Mouse (Mus musculus): ENCODE results near the gene Gcn1l1. TPM values are rescaled to one million over a fixed set of nuclear protein-coding genes. Genes with fewer than 3 reads are reported as not detected.

Gene Gcn1l1
- total and polyA plus RNA-seq, 3 experiments = 88.2 to 123 (median 93.8) TPM

GRCm38 (mm10) chr5:115656677-115657076 lies 91.6 kb downstream of the Gcn1l1 start:
- TF ChIP-seq CHD1 (IDR thresholded peaks at IDR 0.05; ENCODE audit: low read depth, low read length) = no peak
- no peak for TF ChIP-seq GATA1 (IDR thresholded peaks at IDR 0.05; ENCODE audit: low read depth, low read length)
- no peak for TF ChIP-seq HCFC1 (IDR thresholded peaks at IDR 0.05; ENCODE audit: low read depth, low read length)
- no peak for TF ChIP-seq POLR2AphosphoS5 (IDR thresholded peaks at IDR 0.05; ENCODE audit: borderline replicate concordance, low read depth, low read length)
- TF ChIP-seq RAD21 (IDR thresholded peaks at IDR 0.05; ENCODE audit: low read depth, low read length) = no peak
- TF ChIP-seq MXI1 (IDR thresholded peaks at IDR 0.05; ENCODE audit: low read depth, low read length) = no peak
- no peak for TF ChIP-seq TAL1 (IDR thresholded peaks at IDR 0.05; ENCODE audit: low read length)
- no peak for TF ChIP-seq SIN3A (IDR thresholded peaks at IDR 0.05; ENCODE audit: low read length)
- no peak for TF ChIP-seq TBP (IDR thresholded peaks at IDR 0.05; ENCODE audit: low read depth, low read length)
- Histone ChIP-seq H3K9ac (ENCODE audit: control insufficient read depth, low read depth, low read length, poor library complexity, severe bottlenecking) (no peak overlapping the region), H3K79me2 (ENCODE audit: control insufficient read depth, insufficient read depth, low read length, poor library complexity) (no peaks in the 10 kb centered on the region), H3K9me3 (replicated peaks; ENCODE audit: insufficient read depth, low read length) (no peaks in the 10 kb centered on the region), H3K27me3 (ENCODE audit: control insufficient read depth in 1 of 2, insufficient read depth in 2 of 2, low read length in 2 of 2) (no peaks in the 10 kb centered on the region), H3K4me3 (ENCODE audit: control insufficient read depth in 1 of 2, insufficient read depth in 1 of 2, low read depth in 2 of 2, low read length in 2 of 2) (no peak overlapping the region), H3K36me3 (ENCODE audit: control insufficient read depth in 1 of 2, insufficient read depth in 2 of 2, low read length in 2 of 2) (no peaks in the 10 kb centered on the region; a peak in 1 of 4 replicates), H3K4me1 (ENCODE audit: control insufficient read depth in 1 of 2, insufficient read depth in 2 of 2, low read length in 2 of 2) (peaks cover 2 to 3% of the 10 kb centered on the region in 2 experiments; a peak in 1 of 4 replicates), H3K27ac (ENCODE audit: control insufficient read depth, low read depth, low read length) (no peak overlapping the region)
- DNase-seq (ENCODE audit: low read depth, low spot score) = no peak

GRCm38 (mm10) chr5:115657234-115657633 lies 92.2 kb downstream of the Gcn1l1 start:
- Histone ChIP-seq H3K4me3 (ENCODE audit: control insufficient read depth in 1 of 2, insufficient read depth in 1 of 2, low read depth in 2 of 2, low read length in 2 of 2) (no peak overlapping the region), H3K27ac (ENCODE audit: control insufficient read depth, low read depth, low read length) (no peak overlapping the region), H3K36me3 (ENCODE audit: control insufficient read depth in 1 of 2, insufficient read depth in 2 of 2, low read length in 2 of 2) (no peaks in the 10 kb centered on the region; a peak in 1 of 4 replicates), H3K9ac (ENCODE audit: control insufficient read depth, low read depth, low read length, poor library complexity, severe bottlenecking) (no peak overlapping the region), H3K4me1 (ENCODE audit: control insufficient read depth in 1 of 2, insufficient read depth in 2 of 2, low read length in 2 of 2) (peaks cover 0 to under 1% of the 10 kb centered on the region in 2 experiments; a peak in 1 of 4 replicates), H3K27me3 (ENCODE audit: control insufficient read depth in 1 of 2, insufficient read depth in 2 of 2, low read length in 2 of 2) (no peaks in the 10 kb centered on the region), H3K9me3 (replicated peaks; ENCODE audit: insufficient read depth, low read length) (no peaks in the 10 kb centered on the region), H3K79me2 (ENCODE audit: control insufficient read depth, insufficient read depth, low read length, poor library complexity) (no peaks in the 10 kb centered on the region)
- DNase-seq (ENCODE audit: low read depth, low spot score) = no peak
- TF ChIP-seq TAL1 (IDR thresholded peaks at IDR 0.05; ENCODE audit: low read length) = no peak
- TF ChIP-seq EP300 (IDR thresholded peaks at IDR 0.05; ENCODE audit: low read depth in 1 of 2, low read length in 2 of 2) = no peak
- TF ChIP-seq GABPA (IDR thresholded peaks at IDR 0.05; ENCODE audit: low read depth, low read length) = no peak

GRCm38 (mm10) chr5:115658352-115658751 lies 93.3 kb downstream of the Gcn1l1 start:
- Histone ChIP-seq H3K9ac (ENCODE audit: control insufficient read depth, low read depth, low read length, poor library complexity, severe bottlenecking) (no peak overlapping the region), H3K9me3 (replicated peaks; ENCODE audit: insufficient read depth, low read length) (no peaks in the 10 kb centered on the region), H3K36me3 (ENCODE audit: control insufficient read depth in 1 of 2, insufficient read depth in 2 of 2, low read length in 2 of 2) (no peaks in the 10 kb centered on the region), H3K4me1 (ENCODE audit: control insufficient read depth in 1 of 2, insufficient read depth in 2 of 2, low read length in 2 of 2) (no peaks in the 10 kb centered on the region), H3K4me3 (ENCODE audit: control insufficient read depth in 1 of 2, insufficient read depth in 1 of 2, low read depth in 2 of 2, low read length in 2 of 2) (no peak overlapping the region), H3K27me3 (ENCODE audit: control insufficient read depth in 1 of 2, insufficient read depth in 2 of 2, low read length in 2 of 2) (no peaks in the 10 kb centered on the region), H3K27ac (ENCODE audit: control insufficient read depth, low read depth, low read length) (no peak overlapping the region), H3K79me2 (ENCODE audit: control insufficient read depth, insufficient read depth, low read length, poor library complexity) (no peaks in the 10 kb centered on the region)
- no peak for TF ChIP-seq RAD21 (IDR thresholded peaks at IDR 0.05; ENCODE audit: low read depth, low read length)
- no peak for TF ChIP-seq TAL1 (IDR thresholded peaks at IDR 0.05; ENCODE audit: low read length)
- no peak for TF ChIP-seq SIN3A (IDR thresholded peaks at IDR 0.05; ENCODE audit: low read length)
- no peak for TF ChIP-seq USF1 (IDR thresholded peaks at IDR 0.05; ENCODE audit: low read depth, low read length)
- TF ChIP-seq ZMIZ1 (IDR thresholded peaks at IDR 0.05; ENCODE audit: low read depth, low read length) = no peak
- no peak for TF ChIP-seq GABPA (IDR thresholded peaks at IDR 0.05; ENCODE audit: low read depth, low read length)
- peak; percentile 80 for TF ChIP-seq MAFK (IDR thresholded peaks at IDR 0.05; ENCODE audit: borderline replicate concordance, low read depth, low read length)
- no peak for DNase-seq (ENCODE audit: low read depth, low spot score)
